Mouse (Mus musculus): ENCODE results near the gene Eps15.

DNA sequence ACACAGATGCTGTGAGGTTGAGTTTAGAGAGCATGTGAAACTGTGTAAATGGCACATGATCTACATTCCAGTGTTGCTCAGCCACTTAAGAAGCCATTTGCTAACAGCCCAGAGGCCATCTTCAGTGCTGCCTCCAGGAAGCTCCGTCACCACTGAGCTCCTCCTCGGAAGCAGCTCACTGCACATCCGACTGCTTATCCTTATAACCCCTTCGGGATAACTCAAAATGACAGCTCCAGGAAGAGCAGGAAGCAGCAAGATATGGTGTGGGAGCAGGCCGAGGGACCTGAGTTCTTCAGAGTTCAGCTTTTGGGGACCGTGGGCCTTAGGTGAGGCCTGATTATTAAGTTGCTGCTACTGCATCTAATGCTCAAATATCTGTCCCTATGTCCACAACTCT, 18.0 kb upstream of the Eps15 start:
- TF ChIP-seq GATA2 (IDR thresholded peaks at IDR 0.05; ENCODE audit: borderline replicate concordance, low read depth, low read length) (no peak), CTCF (IDR thresholded peaks at IDR 0.05; ENCODE audit: low read depth, low read length) (no peak), TAL1 (conservative IDR thresholded peaks at IDR 0.05; ENCODE audit: low read depth, low read length) (no peak)

Measured in G1E (cell line).